9 mouse cellular contexts compared by ENCODE assay signal in the genomic region with DNA sequence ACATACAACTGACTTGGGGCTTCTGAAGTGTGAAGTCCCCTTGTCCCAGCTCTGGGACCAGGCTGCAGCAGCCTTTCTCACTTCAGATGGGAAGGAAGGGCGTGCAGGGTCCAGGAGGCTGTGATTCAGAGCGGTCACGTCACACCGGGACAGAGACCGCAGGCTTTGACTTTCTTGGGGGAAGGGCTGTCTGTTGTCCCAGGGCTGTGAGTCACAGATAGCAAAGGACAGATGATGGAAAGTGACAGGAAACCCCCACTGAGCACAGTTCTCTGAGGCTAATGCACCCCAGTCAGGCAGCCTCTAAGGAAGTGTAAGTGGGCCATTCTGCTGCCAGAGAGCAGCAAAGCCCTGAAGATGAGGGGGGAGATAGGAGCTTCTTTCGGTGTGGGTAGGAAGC. TPM values are rescaled to one million over a fixed set of nuclear protein-coding genes. Genes with fewer than 3 reads are reported as not detected.
DNase-seq lines count a peak whose midpoint lies in the region; ATAC-seq and TF ChIP-seq lines count a peak whose summit lies in the region.
"Had no signal": no experiment of that assay in that cellular context is flagged by ENCODE, and none has a peak within 500 bp of the region (broad histone marks: within the 10 kb centered on the region; RNA-seq: fewer than 3 reads in every experiment).

No protein-coding gene starts in this region.

- WGBS in heart, embryonic 14.5 days: 3% methylated on average over 6 of the region's 6 CpGs
- WGBS in midbrain, embryonic 10.5 days: 24% methylated on average over 6 of the region's 6 CpGs
- WGBS in stomach, postnatal 0 days: 22% methylated on average over 6 of the region's 6 CpGs

- 0 out of 2 replicates have a peak, but pooled peaks cover 2% of the 10 kb centered on the region for H3K27me3 ChIP-seq in heart, embryonic 14.5 days (ENCODE audit: control insufficient read depth, insufficient read depth, low read length)
- 0 out of 2 replicates have a peak, but pooled peaks cover 13% of the 10 kb centered on the region for H3K27me3 ChIP-seq in midbrain, embryonic 10.5 days (ENCODE audit: low read depth, poor library complexity, severe bottlenecking)
- H3K27me3 ChIP-seq in stomach, postnatal 0 days (ENCODE audit: control insufficient read depth, insufficient read depth, low read length): no peaks in the 10 kb centered on the region

- H3K9ac ChIP-seq in heart, embryonic 14.5 days (ENCODE audit: low read length): no peak overlapping the region
- no peak overlapping the region for H3K9ac ChIP-seq in stomach, postnatal 0 days (ENCODE audit: low read length)

- ATAC-seq in heart, embryonic 14.5 days (ENCODE audit: insufficient number of reproducible peaks, insufficient read depth, low FRiP score, low read depth): peak; percentile 85
- peak; percentile 75 for ATAC-seq in stomach, postnatal 0 days (ENCODE audit: low FRiP score, low TSS enrichment)
- ATAC-seq: Patski had no signal

- TF ChIP-seq CTCF in stomach, postnatal 0 days (IDR thresholded peaks at IDR 0.05; ENCODE audit: low read depth): 0 out of 2 replicates have a peak, but pooled peaks have one; percentile 18

- H3K4me3 ChIP-seq in heart, embryonic 14.5 days (ENCODE audit: control insufficient read depth in 1 of 2, insufficient read depth in 1 of 2, low read depth in 1 of 2, low read length in 2 of 2): peak overlapping the region in 1 of 2 experiments; percentile 5; a peak in 1 of 4 replicates
- H3K4me3 ChIP-seq in midbrain, embryonic 10.5 days: peak overlapping the region; percentile 23
- H3K4me3 ChIP-seq in stomach, postnatal 0 days (ENCODE audit: low read depth, low read length): peak overlapping the region; percentile 8; the same call in 1 of the 2 replicates

- TF ChIP-seq EP300 in stomach, postnatal 0 days (optimal IDR thresholded peaks at IDR 0.05): no peak

- H3K4me2 ChIP-seq in heart, embryonic 14.5 days (ENCODE audit: low read length): peak overlapping the region; percentile 54
- peak overlapping the region; percentile 31 for H3K4me2 ChIP-seq in stomach, postnatal 0 days (replicated peaks; ENCODE audit: low read depth)

- peak; percentile 7 for DNase-seq in layer of hippocampus, adult 11-12 months (ENCODE audit: low spot score)
- no peak for DNase-seq in layer of hippocampus, adult 8-10 months (ENCODE audit: low spot score in 2 of 2)
- peak; percentile 82 to 83 for DNase-seq in adrenal gland, postnatal 36 days
- DNase-seq in kidney, postnatal 14 days: peak; percentile 35
- peak; percentile 42 for DNase-seq in midbrain, embryonic 10.5 days (ENCODE audit: low spot score)
- DNase-seq in stomach, postnatal 0 days (ENCODE audit: low spot score): no peak
- no peak for DNase-seq in cerebellum, postnatal 14 days

- H3K4me1 ChIP-seq in heart, embryonic 14.5 days (ENCODE audit: control insufficient read depth in 2 of 2, insufficient read depth in 2 of 2, low read length in 2 of 2): peaks cover 4 to 5% of the 10 kb centered on the region in 2 experiments; a peak in 3 of 4 replicates
- H3K4me1 ChIP-seq in midbrain, embryonic 10.5 days: peaks cover 30% of the 10 kb centered on the region
- H3K4me1 ChIP-seq in stomach, postnatal 0 days (replicated peaks; ENCODE audit: control insufficient read depth, insufficient read depth): no peaks in the 10 kb centered on the region

- H3K36me3 ChIP-seq in heart, embryonic 14.5 days (ENCODE audit: control insufficient read depth, insufficient read depth, low read length): no peaks in the 10 kb centered on the region
- no peaks in the 10 kb centered on the region for H3K36me3 ChIP-seq in midbrain, embryonic 10.5 days
- no peaks in the 10 kb centered on the region for H3K36me3 ChIP-seq in stomach, postnatal 0 days (ENCODE audit: control insufficient read depth, insufficient read depth, low read length)

- H3K27ac ChIP-seq in heart, embryonic 14.5 days (replicated peaks in 1 of 2; ENCODE audit: control insufficient read depth in 1 of 2, insufficient read depth in 1 of 2, low read depth in 2 of 2, low read length in 2 of 2): 0 out of 4 replicates have a peak overlapping the region, but pooled peaks have one; percentile 6 to 26
- peak overlapping the region; percentile 55 for H3K27ac ChIP-seq in midbrain, embryonic 10.5 days (replicated peaks)
- no peak overlapping the region for H3K27ac ChIP-seq in stomach, postnatal 0 days (replicated peaks)

- H3K9me3 ChIP-seq in heart, embryonic 14.5 days (ENCODE audit: control insufficient read depth, low read length): no peaks in the 10 kb centered on the region
- no peaks in the 10 kb centered on the region for H3K9me3 ChIP-seq in midbrain, embryonic 10.5 days (replicated peaks)
- H3K9me3 ChIP-seq in stomach, postnatal 0 days (ENCODE audit: control insufficient read depth, low read length): no peaks in the 10 kb centered on the region

RNA-seq across cellular contexts. Expression of a gene that starts 23.9 kb away (rescaled TPM):
- 10 to 100 TPM; 23.0 to 32.2 (median 26.0) TPM for total RNA-seq in layer of hippocampus, adult 8-10 months (2022)
- total RNA-seq in adrenal gland, postnatal 36 days (2021): 10 to 100 TPM; 31.1 to 34.0 TPM
- 13.6 and 14.6 TPM in 2 replicates for polyA plus RNA-seq in heart, embryonic 14.5 days (2014; fragmentation: Nextera tagmentation; extraction: Ambion mirVana)
- polyA plus RNA-seq in midbrain, embryonic 10.5 days (2016; fragmentation: Nextera tagmentation; extraction: Ambion mirVana): 19.3 and 21.0 TPM in 2 replicates
- 6.8 and 7.8 TPM in 2 replicates for polyA plus RNA-seq in stomach, postnatal 0 days (2015; fragmentation: Nextera tagmentation; extraction: Ambion mirVana)

Comparison
In these comparisons a context has a peak if more than half of its experiments do, and no peak if none do; other contexts are left out.
1. DNase-seq: peak in layer of hippocampus, adult 11-12 months (single experiment), adrenal gland, postnatal 36 days (2 of 2), kidney, postnatal 14 days (single experiment) and midbrain, embryonic 10.5 days (single experiment); none in layer of hippocampus, adult 8-10 months (0 of 2), stomach, postnatal 0 days (single experiment) and cerebellum, postnatal 14 days (0 of 2).